Mouse (Mus musculus): Measurements from ENCODE around the gene Palb2. TPM values are rescaled to one million over a fixed set of nuclear protein-coding genes. Genes with fewer than 3 reads are reported as not detected.
"Not testable (repeated sequence)": the region's sequence is repeated elsewhere in the genome, so short reads cannot be mapped to it uniquely, and the experiment has no call there.

The Palb2 gene
- 10 to 100 TPM; 10.5 to 10.6 TPM for polyA plus RNA-seq (2017; shearing (Covaris generic))

- peak; percentile 95 for ATAC-seq
These were observed at the start of gene Palb2, which contains the start of gene Dctn5 for GRCm38 (mm10) chr7:122132497-122133337. Gene Palb2, minus strand, starts transcription at chr7:122132985. Gene Dctn5, plus strand, starts transcription at chr7:122133041.

GRCm38 (mm10) chr7:122180720-122181119 is 47.9 kb upstream of the Palb2 start:
- ATAC-seq: no peak

- ATAC-seq: no peak
These were observed 38.8 kb upstream of the Palb2 start for GRCm38 (mm10) chr7:122171613-122172012.

- ATAC-seq: no peak
These were observed 37.9 kb upstream of the Palb2 start for GRCm38 (mm10) chr7:122170705-122171104.

GRCm38 (mm10) chr7:122167203-122167602 is 34.4 kb upstream of the Palb2 start:
- ATAC-seq: no peak

GRCm38 (mm10) chr7:122163766-122164165 is 31.0 kb upstream of the Palb2 start:
- no peak for ATAC-seq

- peak; percentile 26 for ATAC-seq
These were observed 27.3 kb upstream of the Palb2 start for GRCm38 (mm10) chr7:122160037-122160436.

- ATAC-seq: peak; percentile 83
These were observed 26.4 kb upstream of the Palb2 start, which contains the start of gene Plk1 for GRCm38 (mm10) chr7:122158915-122159902. Gene Plk1, plus strand, starts transcription at chr7:122159439.

- ATAC-seq: no peak
These were observed 25.7 kb upstream of the Palb2 start for GRCm38 (mm10) chr7:122158488-122158887.

GRCm38 (mm10) chr7:122152473-122152872 is 19.7 kb upstream of the Palb2 start:
- ATAC-seq: no peak

- ATAC-seq: no peak
These were observed 8.2 kb upstream of the Palb2 start for GRCm38 (mm10) chr7:122140991-122141390.

GRCm38 (mm10) chr7:122138190-122138589 is 5.4 kb upstream of the Palb2 start:
- ATAC-seq: no peak

- no peak for ATAC-seq
These were observed 4.3 kb upstream of the Palb2 start for GRCm38 (mm10) chr7:122137071-122137470.

- ATAC-seq: no peak
These were observed 2.3 kb upstream of the Palb2 start for GRCm38 (mm10) chr7:122135070-122135469.

- ATAC-seq: peak; percentile 12
These were observed 497 bp upstream of the Palb2 start for GRCm38 (mm10) chr7:122133338-122133625.

- ATAC-seq: no peak
These were observed 951 bp downstream of the Palb2 start for GRCm38 (mm10) chr7:122131834-122132233.

GRCm38 (mm10) chr7:122126946-122127345 is 5.8 kb downstream of the Palb2 start:
- ATAC-seq: no peak

GRCm38 (mm10) chr7:122125636-122126035 is 7.1 kb downstream of the Palb2 start:
- ATAC-seq: no peak

- ATAC-seq: no peak
These were observed 9.3 kb downstream of the Palb2 start for GRCm38 (mm10) chr7:122123518-122123917.

GRCm38 (mm10) chr7:122108206-122108605 is 24.6 kb downstream of the Palb2 start:
- no peak for ATAC-seq

- ATAC-seq: peak; percentile 99
These were observed 31.0 kb downstream of the Palb2 start, which contains the start of gene Ndufab1 for GRCm38 (mm10) chr7:122101747-122102244. Gene Ndufab1, minus strand, starts transcription at chr7:122101886.

GRCm38 (mm10) chr7:122101014-122101746 is 31.6 kb downstream of the Palb2 start:
- ATAC-seq: not testable (repeated sequence)
